Mouse (Mus musculus): ENCODE measurements around the gene Tomm34.

DNA sequence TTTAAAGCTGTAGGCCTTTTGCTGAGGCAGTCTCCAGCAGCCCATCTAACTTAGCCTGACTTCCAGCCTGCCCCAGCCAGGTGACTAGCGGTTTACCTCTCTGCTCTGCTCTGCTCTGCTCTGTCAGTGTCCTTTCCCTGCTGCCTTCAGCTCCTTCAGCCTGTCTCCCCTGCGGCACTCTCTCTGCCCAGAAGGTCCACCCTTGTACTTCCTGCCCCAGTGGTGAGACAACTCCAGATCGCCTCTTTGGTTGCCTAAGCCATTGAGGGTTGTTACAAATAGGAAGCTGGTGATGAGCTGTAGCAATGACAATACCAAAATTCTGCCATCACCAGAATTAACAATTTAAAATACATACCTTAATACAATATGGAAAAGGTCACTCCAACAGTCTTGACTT, 60.0 kb downstream of the Tomm34 start:
- TF ChIP-seq CTCF (IDR thresholded peaks at IDR 0.05; ENCODE audit: extremely low read depth, insufficient read length, insufficient replicate concordance, low read depth, low read length), result no peak
- no peak for TF ChIP-seq POLR2A (IDR thresholded peaks at IDR 0.05; ENCODE audit: low read depth, low read length)
